In genomic region chr4:94669718-94670117, GRCm38 (mm10) we compare ENCODE assay signal across 8 mouse cellular contexts. TPM values are rescaled to one million over a fixed set of nuclear protein-coding genes. Genes with fewer than 3 reads are reported as not detected.
A peak's percentile ranks its signal among the peaks of the same experiment; 100 is the strongest.
DNase-seq lines count a peak whose midpoint lies in the region; ATAC-seq lines count a peak whose summit lies in the region.

No protein-coding gene starts in this region.

- no peaks in the 10 kb centered on the region for H3K4me1 ChIP-seq in kidney, embryonic 14.5 days (ENCODE audit: control insufficient read depth, insufficient read depth, low read length)
- no peaks in the 10 kb centered on the region for H3K4me1 ChIP-seq in kidney, embryonic 15.5 days
- H3K4me1 ChIP-seq in forebrain, embryonic 13.5 days: no peaks in the 10 kb centered on the region
- no peaks in the 10 kb centered on the region for H3K4me1 ChIP-seq in intestine, embryonic 16.5 days (ENCODE audit: control insufficient read depth, insufficient read depth, low read length)
- no peaks in the 10 kb centered on the region for H3K4me1 ChIP-seq in midbrain, embryonic 14.5 days (ENCODE audit: control insufficient read depth, insufficient read depth, low read length)

- H3K4me2 ChIP-seq in kidney, embryonic 14.5 days (replicated peaks; ENCODE audit: low read depth, low read length): no peak overlapping the region
- H3K4me2 ChIP-seq in kidney, embryonic 15.5 days: no peak overlapping the region
- H3K4me2 ChIP-seq in forebrain, embryonic 13.5 days: no peak overlapping the region
- H3K4me2 ChIP-seq in intestine, embryonic 16.5 days (ENCODE audit: low read depth, low read length): no peak overlapping the region
- H3K4me2 ChIP-seq in midbrain, embryonic 14.5 days (ENCODE audit: low read length): no peak overlapping the region

- no peaks in the 10 kb centered on the region for H3K27me3 ChIP-seq in kidney, embryonic 14.5 days (ENCODE audit: control insufficient read depth, insufficient read depth, low read length)
- H3K27me3 ChIP-seq in kidney, embryonic 15.5 days: no peaks in the 10 kb centered on the region
- H3K27me3 ChIP-seq in forebrain, embryonic 13.5 days: no peaks in the 10 kb centered on the region
- H3K27me3 ChIP-seq in intestine, embryonic 16.5 days (replicated peaks; ENCODE audit: control insufficient read depth, insufficient read depth, low read length): no peaks in the 10 kb centered on the region
- H3K27me3 ChIP-seq in midbrain, embryonic 14.5 days (ENCODE audit: control insufficient read depth, insufficient read depth, low read length): no peaks in the 10 kb centered on the region

- no peak overlapping the region for H3K4me3 ChIP-seq in kidney, embryonic 14.5 days (ENCODE audit: low read length)
- no peak overlapping the region for H3K4me3 ChIP-seq in kidney, embryonic 15.5 days (replicated peaks)
- no peak overlapping the region for H3K4me3 ChIP-seq in forebrain, embryonic 13.5 days
- H3K4me3 ChIP-seq in intestine, embryonic 16.5 days (ENCODE audit: low read length): no peak overlapping the region
- H3K4me3 ChIP-seq in midbrain, embryonic 14.5 days (replicated peaks; ENCODE audit: low read depth, low read length): no peak overlapping the region

- no peak overlapping the region for H3K27ac ChIP-seq in kidney, embryonic 14.5 days (ENCODE audit: low read depth, low read length)
- H3K27ac ChIP-seq in kidney, embryonic 15.5 days: no peak overlapping the region
- H3K27ac ChIP-seq in forebrain, embryonic 13.5 days: no peak overlapping the region
- H3K27ac ChIP-seq in intestine, embryonic 16.5 days (ENCODE audit: low read length): no peak overlapping the region
- H3K27ac ChIP-seq in midbrain, embryonic 14.5 days (replicated peaks; ENCODE audit: low read depth, low read length): no peak overlapping the region

- H3K9ac ChIP-seq in kidney, embryonic 14.5 days (ENCODE audit: low read depth, low read length): no peak overlapping the region
- no peak overlapping the region for H3K9ac ChIP-seq in kidney, embryonic 15.5 days
- no peak overlapping the region for H3K9ac ChIP-seq in forebrain, embryonic 13.5 days
- H3K9ac ChIP-seq in intestine, embryonic 16.5 days (ENCODE audit: low read depth, low read length): no peak overlapping the region
- H3K9ac ChIP-seq in midbrain, embryonic 14.5 days (replicated peaks; ENCODE audit: low read length): no peak overlapping the region

- peak; percentile 66 for ATAC-seq in kidney, embryonic 14.5 days (ENCODE audit: low FRiP score, low TSS enrichment)
- no peak for ATAC-seq in kidney, embryonic 15.5 days (replicated peaks; ENCODE audit: low FRiP score)
- peak; percentile 67 for ATAC-seq in forebrain, embryonic 13.5 days
- peak; percentile 58; the same call in 1 of the 2 replicates for ATAC-seq in intestine, embryonic 16.5 days
- ATAC-seq in midbrain, embryonic 14.5 days (ENCODE audit: low FRiP score, low TSS enrichment): peak; percentile 70; the same call in 1 of the 2 replicates

- peak; percentile 73 for DNase-seq in NIH3T3 (ENCODE audit: low read depth)
- DNase-seq in midbrain, embryonic 14.5 days: peak; percentile 69
- DNase-seq in spleen, adult 12 weeks (ENCODE audit: low spot score): no peak
- DNase-seq in frontal cortex, postnatal 25 days (ENCODE audit: low spot score in 2 of 2): no peak

- 54% methylated on average over 1 of the region's 1 CpGs for WGBS in kidney, embryonic 14.5 days
- 67% methylated on average over 1 of the region's 1 CpGs for WGBS in kidney, embryonic 15.5 days
- 27% methylated on average over 1 of the region's 1 CpGs for WGBS in forebrain, embryonic 13.5 days
- 55% methylated on average over 1 of the region's 1 CpGs for WGBS in intestine, embryonic 16.5 days
- 64% methylated on average over 1 of the region's 1 CpGs for WGBS in midbrain, embryonic 14.5 days

- H3K9me3 ChIP-seq in kidney, embryonic 14.5 days (ENCODE audit: control insufficient read depth, low read length): no peaks in the 10 kb centered on the region
- no peaks in the 10 kb centered on the region for H3K9me3 ChIP-seq in kidney, embryonic 15.5 days (replicated peaks)
- H3K9me3 ChIP-seq in forebrain, embryonic 13.5 days (replicated peaks): no peaks in the 10 kb centered on the region
- H3K9me3 ChIP-seq in intestine, embryonic 16.5 days (ENCODE audit: control insufficient read depth, low read length): no peaks in the 10 kb centered on the region
- H3K9me3 ChIP-seq in midbrain, embryonic 14.5 days (ENCODE audit: control insufficient read depth, low read length): no peaks in the 10 kb centered on the region

- H3K36me3 ChIP-seq in kidney, embryonic 14.5 days (ENCODE audit: control insufficient read depth, insufficient read depth, low read length): no peaks in the 10 kb centered on the region
- no peaks in the 10 kb centered on the region; the same call in 1 of the 2 replicates for H3K36me3 ChIP-seq in kidney, embryonic 15.5 days
- H3K36me3 ChIP-seq in forebrain, embryonic 13.5 days (ENCODE audit: poor library complexity, severe bottlenecking): no peaks in the 10 kb centered on the region
- H3K36me3 ChIP-seq in intestine, embryonic 16.5 days (ENCODE audit: control insufficient read depth, insufficient read depth, low read length): no peaks in the 10 kb centered on the region
- H3K36me3 ChIP-seq in midbrain, embryonic 14.5 days (ENCODE audit: control insufficient read depth, insufficient read depth, low read length): 0 out of 2 replicates have a peak, but pooled peaks cover 3% of the 10 kb centered on the region

RNA-seq across cellular contexts. Expression of gene Lrrc19, which starts 19.8 kb away (rescaled TPM):
- polyA plus RNA-seq in kidney, embryonic 14.5 days (2014; fragmentation: Nextera tagmentation; extraction: Ambion mirVana): 1.1 and 1.2 TPM in 2 replicates
- 2.3 and 2.4 TPM in 2 replicates for polyA plus RNA-seq in kidney, embryonic 15.5 days (2015; fragmentation: Nextera tagmentation; extraction: Ambion mirVana)
- polyA plus RNA-seq in forebrain, embryonic 13.5 days (2015; fragmentation: Nextera tagmentation; extraction: Ambion mirVana): 0.54 and 0.78 TPM in 2 replicates
- 7.4 and 11.9 TPM in 2 replicates for polyA plus RNA-seq in intestine, embryonic 16.5 days (2015; fragmentation: Nextera tagmentation; extraction: Ambion mirVana)
- polyA plus RNA-seq in midbrain, embryonic 14.5 days (2014; fragmentation: Nextera tagmentation; extraction: Ambion mirVana): 0.29 and 0.45 TPM in 2 replicates

RNA-seq across cellular contexts. Expression of gene Ift74, which starts 55.4 kb away (rescaled TPM):
- polyA plus RNA-seq in kidney, embryonic 14.5 days (2014; fragmentation: Nextera tagmentation; extraction: Ambion mirVana): 51.7 and 64.6 TPM in 2 replicates
- 40.6 and 43.9 TPM in 2 replicates for polyA plus RNA-seq in kidney, embryonic 15.5 days (2015; fragmentation: Nextera tagmentation; extraction: Ambion mirVana)
- 46.2 and 46.3 TPM in 2 replicates for polyA plus RNA-seq in forebrain, embryonic 13.5 days (2015; fragmentation: Nextera tagmentation; extraction: Ambion mirVana)
- polyA plus RNA-seq in intestine, embryonic 16.5 days (2015; fragmentation: Nextera tagmentation; extraction: Ambion mirVana): 13.3 and 13.5 TPM in 2 replicates
- polyA plus RNA-seq in midbrain, embryonic 14.5 days (2014; fragmentation: Nextera tagmentation; extraction: Ambion mirVana): 27.8 and 32.2 TPM in 2 replicates

Comparison
In these comparisons a context has a peak if more than half of its experiments do, and no peak if none do; other contexts are left out.
1. DNase-seq: peak in NIH3T3 (single experiment) and midbrain, embryonic 14.5 days (single experiment); none in spleen, adult 12 weeks (single experiment) and frontal cortex, postnatal 25 days (0 of 2).